Mouse (Mus musculus): ENCODE measurements around the gene Tmem131l. TPM values are rescaled to one million over a fixed set of nuclear protein-coding genes. Genes with fewer than 3 reads are reported as not detected.

Tmem131l gene
- polyA plus RNA-seq, 1 experiment from 2014 or later = 22.4 TPM

DNA sequence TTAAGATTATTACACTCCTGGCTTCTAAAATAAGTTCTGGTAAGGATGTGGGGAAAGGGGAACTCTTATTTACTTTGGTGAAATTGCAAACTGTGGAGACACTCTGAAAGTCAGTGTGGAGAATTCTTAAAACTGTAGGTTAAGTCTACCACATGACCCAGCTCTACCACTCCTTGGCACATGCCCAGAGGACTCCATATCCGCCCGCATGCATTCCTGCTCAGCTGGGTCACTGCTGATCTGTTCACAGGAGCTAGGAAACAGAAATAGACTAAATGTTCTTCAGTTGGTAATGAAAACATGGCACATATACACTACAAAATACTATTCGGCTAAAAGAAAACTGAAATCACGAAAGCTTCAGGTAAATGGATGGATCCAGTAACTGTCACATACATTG is 37.5 kb upstream of the Tmem131l start:
- Histone ChIP-seq H3K9me3 (replicated peaks; ENCODE audit: low read length) (no peaks in the 10 kb centered on the region), H3K4me2 (ENCODE audit: low read length) (no peak overlapping the region), H3K4me3 (replicated peaks; ENCODE audit: low read depth, low read length) (no peak overlapping the region), H3K36me3 (ENCODE audit: insufficient read depth, low read length) (no peaks in the 10 kb centered on the region), H3K4me1 (replicated peaks; ENCODE audit: insufficient read depth, low read length) (no peaks in the 10 kb centered on the region), H3K27ac (no peak overlapping the region), H3K27me3 (ENCODE audit: insufficient read depth, low read length) (no peaks in the 10 kb centered on the region), H3K9ac (ENCODE audit: low read depth, low read length) (no peak overlapping the region)
- DNase-seq (ENCODE audit: low spot score) (no peak), ATAC-seq (replicated peaks; ENCODE audit: low FRiP score, low read depth) (no peak)
- WGBS = 83% methylated on average over 4 of the region's 4 CpGs
- TF ChIP-seq CTCF (IDR thresholded peaks at IDR 0.05; ENCODE audit: low read depth) = no peak

DNA sequence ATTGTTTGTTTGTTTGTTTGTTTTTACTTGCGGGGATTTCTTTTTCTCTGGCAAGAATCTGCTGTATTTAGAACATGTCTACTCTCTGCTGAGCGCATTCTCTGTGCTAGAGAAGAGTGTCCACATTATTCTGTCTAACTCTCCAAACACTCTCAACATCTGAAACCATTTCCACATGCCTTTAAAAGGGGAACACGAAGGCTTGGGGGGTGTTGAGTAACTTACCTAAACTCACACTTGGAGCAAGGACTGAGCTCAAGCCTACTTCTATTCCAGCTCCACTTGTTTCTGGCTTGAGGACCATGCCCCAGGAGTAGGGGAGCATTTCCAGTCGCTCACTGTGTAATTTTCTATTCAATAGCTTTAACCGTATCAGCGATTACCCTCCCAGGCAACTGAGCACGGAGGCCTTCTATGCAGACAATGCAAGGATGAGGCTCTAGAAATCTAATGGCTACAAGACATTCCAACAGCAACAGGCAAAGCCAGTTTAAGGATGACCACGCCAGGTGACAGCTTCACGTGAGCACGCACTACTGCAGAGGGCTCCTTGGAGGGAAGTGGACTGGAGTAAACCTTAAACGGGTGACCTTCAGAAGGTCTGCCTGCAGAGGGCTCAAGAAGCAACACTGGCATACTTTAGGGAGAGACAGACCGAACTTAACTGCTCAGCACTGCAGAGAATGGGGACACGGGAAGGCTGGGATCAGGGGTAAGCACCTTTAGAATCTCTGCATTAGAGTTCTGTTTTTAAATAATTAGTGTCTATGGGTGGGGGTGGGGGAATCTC is 36.8 kb upstream of the Tmem131l start:
- no peaks in the 10 kb centered on the region for H3K36me3 ChIP-seq (ENCODE audit: insufficient read depth, low read length)
- no peak for TF ChIP-seq CTCF (IDR thresholded peaks at IDR 0.05; ENCODE audit: low read depth)
- H3K9me3 ChIP-seq (replicated peaks; ENCODE audit: low read length) = no peaks in the 10 kb centered on the region
- WGBS = 81% methylated on average over 13 of the region's 13 CpGs
- H3K9ac ChIP-seq (ENCODE audit: low read depth, low read length) = no peak overlapping the region
- no peaks in the 10 kb centered on the region for H3K27me3 ChIP-seq (ENCODE audit: insufficient read depth, low read length)
- ATAC-seq (replicated peaks; ENCODE audit: low FRiP score, low read depth) (no peak), DNase-seq (ENCODE audit: low spot score) (no peak)
- no peak overlapping the region for H3K4me2 ChIP-seq (ENCODE audit: low read length)
- no peak overlapping the region for H3K4me3 ChIP-seq (replicated peaks; ENCODE audit: low read depth, low read length)
- no peaks in the 10 kb centered on the region for H3K4me1 ChIP-seq (replicated peaks; ENCODE audit: insufficient read depth, low read length)
- H3K27ac ChIP-seq = no peak overlapping the region

DNA sequence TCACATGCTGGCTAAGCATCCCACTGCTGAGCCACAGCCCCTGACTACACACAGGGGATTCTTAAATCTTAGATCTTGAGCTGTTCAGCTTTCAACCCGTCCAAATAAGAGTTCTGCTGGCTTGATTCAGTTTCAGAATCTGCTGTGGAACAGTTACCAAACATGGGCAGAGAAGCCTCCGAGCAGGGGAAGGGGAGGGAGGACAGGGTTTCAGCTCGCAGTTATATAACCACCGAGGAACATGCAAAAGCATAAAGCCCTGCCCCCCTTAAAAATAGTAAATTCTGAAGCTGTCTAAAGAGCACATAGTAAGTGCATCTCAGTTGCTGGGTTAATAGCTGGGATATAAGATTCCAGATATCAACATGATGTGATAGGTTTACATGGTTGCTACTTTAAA is 35.5 kb upstream of the Tmem131l start:
- no peaks in the 10 kb centered on the region for H3K36me3 ChIP-seq (ENCODE audit: insufficient read depth, low read length)
- H3K9ac ChIP-seq (ENCODE audit: low read depth, low read length) = no peak overlapping the region
- H3K4me3 ChIP-seq (replicated peaks; ENCODE audit: low read depth, low read length) = no peak overlapping the region
- ATAC-seq (replicated peaks; ENCODE audit: low FRiP score, low read depth) = no peak
- 36% methylated on average over 4 of the region's 4 CpGs for WGBS
- no peaks in the 10 kb centered on the region for H3K27me3 ChIP-seq (ENCODE audit: insufficient read depth, low read length)
- H3K4me1 ChIP-seq (replicated peaks; ENCODE audit: insufficient read depth, low read length) = no peaks in the 10 kb centered on the region
- H3K4me2 ChIP-seq (ENCODE audit: low read length) = no peak overlapping the region
- H3K9me3 ChIP-seq (replicated peaks; ENCODE audit: low read length) = no peaks in the 10 kb centered on the region
- peak; percentile 8 for DNase-seq (ENCODE audit: low spot score)
- no peak for TF ChIP-seq CTCF (IDR thresholded peaks at IDR 0.05; ENCODE audit: low read depth)
- no peak overlapping the region for H3K27ac ChIP-seq

DNA sequence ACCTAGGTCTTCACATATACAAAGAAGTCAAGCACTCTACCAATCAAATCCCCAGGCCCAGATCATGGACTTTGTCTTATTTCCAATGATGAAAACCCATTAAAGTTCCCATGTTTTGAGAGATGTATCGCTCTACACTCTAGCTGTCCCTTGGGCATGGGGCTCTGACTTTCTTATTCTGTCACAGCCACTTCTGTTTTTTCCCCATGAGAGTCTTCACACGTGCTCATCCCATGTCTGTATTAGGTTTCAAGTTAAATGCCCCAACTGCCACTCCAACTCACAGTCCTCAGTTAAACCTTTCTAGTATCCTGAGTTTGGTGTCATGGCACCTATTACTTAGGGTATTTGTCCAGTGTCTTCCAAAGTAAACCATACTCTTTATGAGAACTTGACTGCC is 34.8 kb upstream of the Tmem131l start:
- H3K36me3 ChIP-seq (ENCODE audit: insufficient read depth, low read length) = no peaks in the 10 kb centered on the region
- H3K4me2 ChIP-seq (ENCODE audit: low read length) = no peak overlapping the region
- WGBS = 70% methylated on average over 2 of the region's 2 CpGs
- no peaks in the 10 kb centered on the region for H3K4me1 ChIP-seq (replicated peaks; ENCODE audit: insufficient read depth, low read length)
- no peak overlapping the region for H3K9ac ChIP-seq (ENCODE audit: low read depth, low read length)
- H3K4me3 ChIP-seq (replicated peaks; ENCODE audit: low read depth, low read length) = no peak overlapping the region
- TF ChIP-seq CTCF (IDR thresholded peaks at IDR 0.05; ENCODE audit: low read depth) = no peak
- no peaks in the 10 kb centered on the region for H3K9me3 ChIP-seq (replicated peaks; ENCODE audit: low read length)
- no peak overlapping the region for H3K27ac ChIP-seq
- H3K27me3 ChIP-seq (ENCODE audit: insufficient read depth, low read length) = no peaks in the 10 kb centered on the region
- ATAC-seq (replicated peaks; ENCODE audit: low FRiP score, low read depth) (no peak), DNase-seq (ENCODE audit: low spot score) (no peak)

DNA sequence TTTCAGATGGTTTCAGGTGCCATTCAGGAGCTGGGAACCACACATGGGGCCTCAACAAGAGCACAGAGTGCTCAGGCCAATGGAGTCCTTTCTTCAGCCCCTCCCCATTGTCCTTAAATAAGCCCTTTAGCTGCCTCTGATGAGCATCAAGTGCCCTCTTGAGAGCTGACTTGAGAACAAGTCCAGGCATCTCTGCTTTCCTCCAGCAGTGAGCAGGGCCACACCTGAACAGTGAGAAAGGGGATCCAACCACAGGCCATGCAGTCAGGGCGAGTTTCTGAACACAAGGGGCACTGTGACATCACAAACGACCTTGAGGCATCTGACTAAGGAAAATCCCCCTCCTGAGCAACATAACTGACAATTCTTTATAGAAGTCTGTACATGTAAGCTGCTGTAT is 31.7 kb upstream of the Tmem131l start:
- Histone ChIP-seq H3K27me3 (ENCODE audit: insufficient read depth, low read length) (no peaks in the 10 kb centered on the region), H3K36me3 (ENCODE audit: insufficient read depth, low read length) (no peaks in the 10 kb centered on the region), H3K4me3 (replicated peaks; ENCODE audit: low read depth, low read length) (no peak overlapping the region), H3K4me2 (ENCODE audit: low read length) (no peak overlapping the region), H3K9me3 (replicated peaks; ENCODE audit: low read length) (no peaks in the 10 kb centered on the region), H3K9ac (ENCODE audit: low read depth, low read length) (no peak overlapping the region), H3K27ac (no peak overlapping the region), H3K4me1 (replicated peaks; ENCODE audit: insufficient read depth, low read length) (no peaks in the 10 kb centered on the region)
- no peak for ATAC-seq (replicated peaks; ENCODE audit: low FRiP score, low read depth)
- DNase-seq (ENCODE audit: low spot score) = no peak
- 27% methylated on average over 2 of the region's 2 CpGs for WGBS
- TF ChIP-seq CTCF (IDR thresholded peaks at IDR 0.05; ENCODE audit: low read depth) = peak; percentile 24; the same call in 1 of the 2 replicates

DNA sequence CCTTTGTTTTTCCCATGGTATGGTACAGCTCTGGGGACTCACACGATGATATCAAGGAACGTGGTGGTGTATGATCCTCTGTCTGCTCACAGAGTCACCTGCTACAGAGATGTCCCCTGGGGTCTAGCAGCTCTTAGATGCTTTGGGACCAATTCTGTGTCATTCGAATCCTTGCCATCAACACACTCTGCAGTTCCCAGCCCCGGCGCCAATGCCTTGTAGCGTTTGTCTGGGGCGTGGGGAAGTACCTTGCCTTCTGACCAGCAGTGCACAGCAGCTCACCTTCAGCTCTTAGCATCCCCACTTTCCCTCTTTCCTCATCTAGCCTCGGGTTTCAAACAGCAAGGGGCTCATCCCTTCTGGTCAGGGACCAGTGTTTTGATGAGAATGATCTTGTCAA is 30.8 kb upstream of the Tmem131l start:
- WGBS = 89% methylated on average over 8 of the region's 8 CpGs
- no peak for ATAC-seq (replicated peaks; ENCODE audit: low FRiP score, low read depth)

More for the DNA sequence above, 30.8 kb upstream of the Tmem131l start:
- Histone ChIP-seq H3K9me3 (replicated peaks; ENCODE audit: low read length) (no peaks in the 10 kb centered on the region), H3K4me2 (ENCODE audit: low read length) (no peak overlapping the region), H3K9ac (ENCODE audit: low read depth, low read length) (no peak overlapping the region), H3K4me3 (replicated peaks; ENCODE audit: low read depth, low read length) (no peak overlapping the region), H3K27ac (no peak overlapping the region), H3K36me3 (ENCODE audit: insufficient read depth, low read length) (no peaks in the 10 kb centered on the region), H3K27me3 (ENCODE audit: insufficient read depth, low read length) (no peaks in the 10 kb centered on the region), H3K4me1 (replicated peaks; ENCODE audit: insufficient read depth, low read length) (no peaks in the 10 kb centered on the region)
- TF ChIP-seq CTCF (IDR thresholded peaks at IDR 0.05; ENCODE audit: low read depth) = no peak
- DNase-seq (ENCODE audit: low spot score) = no peak
